Mouse (Mus musculus) hematopoietic stem cell, adult 5-6 weeks (primary cell): ENCODE measurements at regions not wholly inside any gene's neighbourhood (a gene's known extent, or its start where the extent isn't known, plus 50 kb on each side); places are given as distances from the start of the nearest gene placed in this dataset.

Experiments
- ATAC-seq, 2 experiments: fragments of 125-278 bp in 1 of 2; replicated peaks in 1 of 2; 2 replicates each; pipeline ENCODE4 v1.8.0; 2016 to 2017; ENCODE audit warnings: inconsistent platforms in 2 of 2, mild to moderate bottlenecking in 2 of 2, moderate number of reproducible peaks in 2 of 2, low read depth in 1 of 2, moderate TSS enrichment in 1 of 2; ENCODE audit not compliant: low FRiP score in 2 of 2, poor library complexity in 2 of 2, severe bottlenecking in 2 of 2, insufficient read depth in 1 of 2, low TSS enrichment in 1 of 2

GRCm38 (mm10) chr1:150260355-150260754 lies 58.9 kb upstream of the Pdc start:
- ATAC-seq = no peak

GRCm38 (mm10) chr1:150266502-150266901 lies 52.7 kb upstream of the Pdc start:
- ATAC-seq = peak; percentile 78; a peak in 3 of 4 replicates

GRCm38 (mm10) chr1:150267003-150267402 lies 52.2 kb upstream of the Pdc start:
- ATAC-seq = no peak
